Mouse (Mus musculus) hindbrain, postnatal 0 days (tissue): Measurements from ENCODE around the gene Gadd45g. TPM values are rescaled to one million over a fixed set of nuclear protein-coding genes. Genes with fewer than 3 reads are reported as not detected.

Experiments
- ATAC-seq: fragments of 200-750 bp; cut with Nextera tagmentation; 2 replicates; pipeline ENCODE4 v1.8.0; 2017; ENCODE audit warnings: mild to moderate bottlenecking, moderate TSS enrichment, moderate library complexity
- DNase-seq: peaks from one replicate; pipeline ENCODE4 v3.0.0-alpha.2; 2015; ENCODE audit warnings: low spot score
- H3K27ac ChIP-seq: fragments of 300-500 bp; sonication (generic); 2 replicates; pipeline ENCODE4 v1.5.1; 2014; ENCODE audit warnings: mild to moderate bottlenecking
- H3K27me3 ChIP-seq: fragments of 300-500 bp; sonication (generic); 2 replicates; pipeline ENCODE4 v1.6.1; 2014; ENCODE audit warnings: low read length, mixed read lengths; ENCODE audit not compliant: insufficient read depth
- H3K36me3 ChIP-seq: fragments of 300-500 bp; sonication (generic); 2 replicates; pipeline ENCODE4 v1.6.1; 2014; ENCODE audit warnings: low read length, mixed read lengths; ENCODE audit not compliant: insufficient read depth
- H3K4me1 ChIP-seq: fragments of 300-500 bp; sonication (generic); 2 replicates; pipeline ENCODE4 v1.6.1; 2014; ENCODE audit warnings: antibody characterized with exemption, low read length, mixed read lengths; ENCODE audit not compliant: insufficient read depth
- H3K4me2 ChIP-seq: fragments of 300-500 bp; sonication (generic); 2 replicates; pipeline ENCODE4 v1.6.1; 2014; ENCODE audit warnings: low read depth, mild to moderate bottlenecking, low read length, moderate library complexity, mixed read lengths
- H3K4me3 ChIP-seq: fragments of 300-500 bp; sonication (generic); 2 replicates; pipeline ENCODE4 v1.5.1; 2014; ENCODE audit warnings: low read length
- H3K9ac ChIP-seq: fragments of 300-500 bp; sonication (generic); replicated peaks from 2 replicates; pipeline ENCODE4 v1.6.1; 2014; ENCODE audit warnings: mild to moderate bottlenecking, low read length, moderate library complexity, mixed read lengths
- H3K9me3 ChIP-seq: fragments of 300-500 bp; sonication (generic); 2 replicates; pipeline ENCODE4 v1.6.1; 2016; ENCODE audit warnings: low read length, mixed read lengths
- CTCF ChIP-seq: IDR thresholded peaks from 2 replicates; pipeline ENCODE4 v1.5.1; 2016; ENCODE audit warnings: antibody characterized with exemption, control low read depth, low read depth
- WGBS: fragments of 180-500 bp; shearing (Covaris S2); extraction: QIAGEN DNeasy Blood & Tissue Kit; methylation state at CpG from one replicate; pipeline ENCODE4 v1.1.7; 2014; 5-methylcytosine and 5-hydroxymethylcytosine counted together
- polyA plus RNA-seq: library from polyadenylated mRNA; unstranded; fragments of >200 nt; fragmentation: Nextera tagmentation; extraction: Ambion mirVana; gene quantifications from 2 replicates; pipeline ENCODE4 v1.2.1, GENCODE M21; 2015
- total RNA-seq: library from RNA; depleted of rRNA; stranded (reverse); fragments of >200 nt; gene quantifications from 2 replicates; pipeline ENCODE4 v1.2.3, GENCODE M21; 2014

Gadd45g gene
- total and polyA plus RNA-seq, 2 experiments from 2014 or later: 19.0 to 38.6 TPM

- Histone ChIP-seq H3K27me3 (peaks cover 38% of the 10 kb centered on the region), H3K9me3 (no peaks in the 10 kb centered on the region), H3K4me1 (0 out of 2 replicates have a peak, but pooled peaks cover 3% of the 10 kb centered on the region), H3K36me3 (no peaks in the 10 kb centered on the region), H3K4me3 (no peak overlapping the region), H3K27ac (no peak overlapping the region), H3K9ac (no peak overlapping the region), H3K4me2 (no peak overlapping the region)
- DNase-seq: no peak
- no peak for ATAC-seq
- WGBS: 15% methylated on average over 5 of the region's 5 CpGs
- no peak for TF ChIP-seq CTCF
Observed at GRCm38 (mm10) chr13:51842191-51842590, 4.3 kb upstream of the Gadd45g start.

- 0 out of 2 replicates have a peak, but pooled peaks cover 3% of the 10 kb centered on the region for H3K4me1 ChIP-seq
- H3K27me3 ChIP-seq: peaks cover 38% of the 10 kb centered on the region
- H3K4me3 ChIP-seq: no peak overlapping the region
- H3K27ac ChIP-seq: no peak overlapping the region
- DNase-seq (no peak), ATAC-seq (no peak)
- H3K9ac ChIP-seq: no peak overlapping the region
- TF ChIP-seq CTCF: no peak
- no peaks in the 10 kb centered on the region for H3K36me3 ChIP-seq
- no peaks in the 10 kb centered on the region for H3K9me3 ChIP-seq
- WGBS: 7% methylated on average over 12 of the region's 12 CpGs
- no peak overlapping the region for H3K4me2 ChIP-seq
Observed at GRCm38 (mm10) chr13:51842773-51843172, 3.7 kb upstream of the Gadd45g start.

GRCm38 (mm10) chr13:51843298-51843697, 3.2 kb upstream of the Gadd45g start:
- DNase-seq (no peak), ATAC-seq (no peak)
- 75% methylated on average over 4 of the region's 4 CpGs for WGBS
- Histone ChIP-seq H3K36me3 (no peaks in the 10 kb centered on the region), H3K4me3 (no peak overlapping the region), H3K4me2 (no peak overlapping the region), H3K4me1 (0 out of 2 replicates have a peak, but pooled peaks cover 3% of the 10 kb centered on the region), H3K27me3 (peaks cover 38% of the 10 kb centered on the region), H3K9me3 (no peaks in the 10 kb centered on the region), H3K9ac (no peak overlapping the region), H3K27ac (no peak overlapping the region)
- no peak for TF ChIP-seq CTCF

DNA sequence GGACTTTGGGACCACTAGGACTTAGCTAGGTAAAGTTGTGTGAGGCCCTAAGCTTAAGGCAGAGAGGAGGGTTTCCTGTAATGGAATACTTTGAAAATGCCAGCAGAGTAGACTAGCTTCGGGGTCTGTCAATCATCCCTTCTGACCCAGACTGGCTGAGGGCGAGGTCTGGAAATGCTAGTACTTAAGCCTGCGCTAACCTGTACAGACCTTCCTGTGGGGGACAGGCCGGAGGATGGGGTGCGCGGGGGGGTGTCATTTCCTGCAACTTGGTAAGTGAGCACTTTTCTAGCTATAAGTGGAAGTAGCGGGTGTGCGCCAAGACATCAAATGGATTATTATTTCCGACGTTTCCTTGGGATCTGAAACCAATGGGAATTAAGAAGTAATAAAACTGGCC, 2.4 kb upstream of the Gadd45g start:
- Histone ChIP-seq H3K36me3 (no peaks in the 10 kb centered on the region), H3K9me3 (no peaks in the 10 kb centered on the region), H3K4me3 (no peak overlapping the region), H3K9ac (no peak overlapping the region), H3K4me1 (0 out of 2 replicates have a peak, but pooled peaks cover 3% of the 10 kb centered on the region), H3K27me3 (peaks cover 36% of the 10 kb centered on the region), H3K27ac (no peak overlapping the region), H3K4me2 (no peak overlapping the region)
- 82% methylated on average over 10 of the region's 10 CpGs for WGBS
- ATAC-seq (no peak), DNase-seq (no peak)
- no peak for TF ChIP-seq CTCF

DNA sequence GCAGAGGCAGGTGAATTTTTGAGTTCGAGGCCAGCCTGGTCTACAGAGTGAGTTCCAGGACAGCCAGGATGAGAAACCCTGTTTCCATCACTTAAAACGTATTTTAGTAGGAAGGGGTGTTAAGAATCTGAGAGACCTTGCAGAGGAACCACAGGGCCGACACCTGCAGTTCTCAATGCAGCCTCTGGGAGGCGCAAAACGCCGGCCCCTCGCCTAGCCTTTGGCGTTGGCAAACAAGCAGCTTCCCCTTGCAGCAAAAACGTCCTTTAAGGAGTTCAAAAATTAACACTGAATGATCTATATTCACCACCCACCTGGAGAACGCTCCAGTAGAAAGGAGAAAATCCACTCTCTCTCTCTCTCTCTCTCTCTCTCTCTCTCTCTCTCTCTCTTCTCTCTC, 1.8 kb upstream of the Gadd45g start:
- peaks cover 32% of the 10 kb centered on the region for H3K27me3 ChIP-seq
- TF ChIP-seq CTCF: peak; percentile 86
- WGBS: 17% methylated on average over 10 of the region's 10 CpGs
- H3K9ac ChIP-seq: no peak overlapping the region
- peaks cover 7% of the 10 kb centered on the region; the same call in 1 of the 2 replicates for H3K4me1 ChIP-seq
- no peak overlapping the region for H3K27ac ChIP-seq
- H3K4me3 ChIP-seq: no peak overlapping the region
- no peaks in the 10 kb centered on the region for H3K9me3 ChIP-seq
- no peak overlapping the region for H3K4me2 ChIP-seq
- peak; percentile 85 for DNase-seq
- ATAC-seq: no peak
- H3K36me3 ChIP-seq: no peaks in the 10 kb centered on the region

DNA sequence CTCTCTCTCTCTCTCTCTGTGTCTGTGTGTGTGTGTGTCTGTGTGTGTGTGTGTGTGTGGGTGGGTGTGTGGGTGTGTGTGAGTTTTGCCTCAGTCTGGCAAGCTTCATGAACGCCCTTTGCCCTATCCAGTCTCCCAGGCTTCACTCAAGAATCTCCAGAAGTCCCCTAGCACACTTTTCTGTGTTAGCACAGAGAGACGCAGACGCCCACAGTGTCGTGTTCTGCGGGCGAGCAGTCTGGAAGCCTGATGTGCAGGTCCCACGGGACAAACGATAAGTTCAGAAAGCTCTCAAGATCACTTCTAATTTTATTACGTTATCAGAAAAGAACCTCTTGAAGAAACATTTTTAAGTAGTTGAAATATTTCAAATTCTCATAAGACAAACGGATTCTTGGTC, 1.4 kb upstream of the Gadd45g start:
- no peak for TF ChIP-seq CTCF
- ATAC-seq: no peak
- no peak overlapping the region for H3K27ac ChIP-seq
- peak overlapping the region; percentile 67 for H3K4me3 ChIP-seq
- no peaks in the 10 kb centered on the region for H3K36me3 ChIP-seq
- 7% methylated on average over 10 of the region's 10 CpGs for WGBS
- no peak overlapping the region for H3K9ac ChIP-seq
- peak overlapping the region; percentile 99 for H3K4me2 ChIP-seq
- H3K27me3 ChIP-seq: peaks cover 32% of the 10 kb centered on the region
- peak; percentile 44 for DNase-seq
- H3K9me3 ChIP-seq: no peaks in the 10 kb centered on the region
- H3K4me1 ChIP-seq: peaks cover 11% of the 10 kb centered on the region; the same call in 1 of the 2 replicates

GRCm38 (mm10) chr13:51845591-51846191, 787 bp upstream of the Gadd45g start:
- H3K4me2 ChIP-seq: peak overlapping the region; percentile 99
- H3K27ac ChIP-seq: peak overlapping the region; percentile 82
- WGBS: 0% methylated on average over 45 of the region's 45 CpGs
- peak; percentile 75 for TF ChIP-seq CTCF
- peaks cover 28% of the 10 kb centered on the region for H3K27me3 ChIP-seq
- H3K4me3 ChIP-seq: peak overlapping the region; percentile 67
- peaks cover 12% of the 10 kb centered on the region; the same call in 1 of the 2 replicates for H3K4me1 ChIP-seq
- no peaks in the 10 kb centered on the region for H3K9me3 ChIP-seq
- DNase-seq: peak; percentile 88
- peak overlapping the region; percentile 51; the same call in 1 of the 2 replicates for H3K9ac ChIP-seq
- H3K36me3 ChIP-seq: no peaks in the 10 kb centered on the region
- peak; percentile 42; the same call in 1 of the 2 replicates for ATAC-seq
